Mouse (Mus musculus) cortical plate, adult 2 months (tissue): ENCODE measurements around the gene Rnase12.

Experiments used
- CTCF ChIP-seq: fragments of 200-500 bp; IDR thresholded peaks from 2 replicates; pipeline ENCODE4 v1.5.1; 2011; ENCODE audit warnings: mild to moderate bottlenecking, control low read depth, low read length; ENCODE audit not compliant: insufficient read depth; ENCODE audit errors: extremely low read depth
- POLR2A ChIP-seq: fragments of 200-500 bp; IDR thresholded peaks from 2 replicates; pipeline ENCODE4 v1.6.1; 2011; ENCODE audit warnings: mild to moderate bottlenecking, low read length, control low read depth; ENCODE audit not compliant: insufficient read depth; ENCODE audit errors: extremely low read depth

DNA sequence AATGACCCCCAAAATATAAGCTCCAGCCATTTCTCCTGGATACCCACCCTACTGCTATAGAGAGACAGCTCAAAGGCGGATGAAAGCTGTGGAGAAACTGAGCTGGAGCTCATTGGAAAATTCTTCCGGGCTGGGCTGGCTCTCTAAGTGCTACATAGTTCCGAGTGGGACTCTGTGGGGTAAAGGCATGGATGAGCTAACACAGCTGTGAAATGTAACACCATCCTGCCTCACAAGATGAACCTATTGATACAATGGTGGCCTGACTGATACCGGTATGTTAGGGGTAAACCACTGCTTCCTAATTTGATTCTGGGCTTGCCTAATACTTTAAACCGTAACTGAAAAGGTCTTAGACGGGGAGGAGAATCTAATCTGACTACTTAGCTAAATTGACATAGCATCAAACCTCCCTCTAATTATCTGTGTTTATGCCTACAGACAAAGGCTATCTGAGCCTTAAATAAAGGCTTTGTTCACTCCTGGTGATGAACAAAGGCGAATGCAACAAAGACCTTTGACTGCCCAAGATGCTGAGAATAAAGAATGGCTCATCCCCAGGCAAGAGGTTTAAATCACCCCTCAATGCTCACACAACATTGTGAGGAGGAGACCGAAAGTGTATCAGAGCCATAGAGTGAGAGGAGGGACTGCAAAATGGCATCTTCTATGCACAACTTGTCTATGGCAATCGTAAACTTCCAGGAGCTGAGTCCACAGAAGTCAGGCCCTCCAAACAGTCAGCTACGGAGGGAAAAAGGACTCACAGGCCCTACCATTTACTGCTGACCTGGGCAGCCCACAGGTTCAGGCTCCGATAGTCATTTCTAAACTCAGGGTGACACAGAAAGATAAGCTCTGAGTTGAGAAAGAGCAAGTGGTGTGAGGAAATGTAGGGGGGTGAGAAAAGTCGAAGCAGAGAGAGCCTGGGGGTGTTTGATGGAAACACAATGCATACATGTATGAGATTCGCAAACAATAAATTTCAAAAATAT lies 2.9 kb downstream of the Rnase12 start:
- TF ChIP-seq CTCF (no peak), POLR2A (no peak)
